Mouse (Mus musculus) embryonic facial prominence, embryonic 10.5 days (tissue): Measurements from ENCODE around the gene Rpl10a. TPM values are rescaled to one million over a fixed set of nuclear protein-coding genes. Genes with fewer than 3 reads are reported as not detected.

ENCODE experiments used
- DNase-seq: peaks from one replicate; pipeline ENCODE4 v3.0.0-alpha.2; 2017; ENCODE audit warnings: low spot score
- H3K27ac ChIP-seq: fragments of 300-500 bp; sonication (generic); replicated peaks from 2 replicates; pipeline ENCODE4 v1.5.1; 2016; ENCODE audit warnings: mild to moderate bottlenecking
- H3K27me3 ChIP-seq: fragments of 300-500 bp; sonication (generic); replicated peaks from 2 replicates; pipeline ENCODE4 v1.6.1; 2016; ENCODE audit warnings: low read depth, mild to moderate bottlenecking; ENCODE audit not compliant: poor library complexity, severe bottlenecking
- H3K36me3 ChIP-seq: fragments of 300-500 bp; sonication (generic); replicated peaks from 2 replicates; pipeline ENCODE4 v1.6.1; 2016; ENCODE audit warnings: mild to moderate bottlenecking, moderate library complexity
- H3K4me1 ChIP-seq: fragments of 300-500 bp; sonication (generic); 2 replicates; pipeline ENCODE4 v1.6.1; 2016
- H3K4me3 ChIP-seq: fragments of 300-500 bp; sonication (generic); 2 replicates; pipeline ENCODE4 v1.5.1; 2016; ENCODE audit warnings: mild to moderate bottlenecking, moderate library complexity
- H3K9me3 ChIP-seq: fragments of 300-500 bp; sonication (generic); 2 replicates; pipeline ENCODE4 v1.6.1; 2016; ENCODE audit warnings: mild to moderate bottlenecking
- WGBS: fragments of 180-500 bp; shearing (Covaris S2); methylation state at CpG from one replicate; pipeline ENCODE4 v1.1.7; 2016; 5-methylcytosine and 5-hydroxymethylcytosine counted together
- polyA plus RNA-seq: library from polyadenylated mRNA; unstranded; fragments of >200 nt; fragmentation: Nextera tagmentation; extraction: Ambion mirVana; gene quantifications from 2 replicates; pipeline ENCODE4 v1.2.1, GENCODE M21; 2016

Gene Rpl10a
- polyA plus RNA-seq, 1 experiment from 2014 or later, result 546 TPM

DNA sequence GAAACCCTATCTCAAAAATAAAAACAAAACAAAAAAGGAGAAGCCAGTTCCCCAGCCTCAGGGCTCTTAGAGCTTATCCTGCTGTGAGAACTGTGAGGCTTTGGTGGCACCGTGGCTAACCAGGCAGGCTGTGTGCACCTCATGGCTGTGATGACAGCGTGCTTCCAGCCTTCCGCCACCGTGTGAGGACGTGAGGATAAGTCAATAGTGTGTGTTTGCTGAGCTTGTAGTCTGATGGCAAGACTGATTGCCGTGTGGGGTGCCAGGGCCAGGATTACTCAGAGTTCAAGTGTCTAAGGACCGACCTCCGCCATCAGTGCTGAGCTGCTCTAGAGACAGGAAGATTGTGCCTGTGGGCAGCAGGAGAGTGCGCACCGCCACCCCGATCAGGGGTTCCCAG is 37.6 kb upstream of the Rpl10a start:
- peaks cover 49% of the 10 kb centered on the region for H3K4me1 ChIP-seq
- H3K36me3 ChIP-seq, result peaks cover 13% of the 10 kb centered on the region
- H3K4me3 ChIP-seq, result no peak overlapping the region
- WGBS, result 85% methylated on average over 11 of the region's 11 CpGs
- H3K27ac ChIP-seq, result no peak overlapping the region
- H3K27me3 ChIP-seq, result no peaks in the 10 kb centered on the region
- no peaks in the 10 kb centered on the region for H3K9me3 ChIP-seq
- no peak for DNase-seq

DNA sequence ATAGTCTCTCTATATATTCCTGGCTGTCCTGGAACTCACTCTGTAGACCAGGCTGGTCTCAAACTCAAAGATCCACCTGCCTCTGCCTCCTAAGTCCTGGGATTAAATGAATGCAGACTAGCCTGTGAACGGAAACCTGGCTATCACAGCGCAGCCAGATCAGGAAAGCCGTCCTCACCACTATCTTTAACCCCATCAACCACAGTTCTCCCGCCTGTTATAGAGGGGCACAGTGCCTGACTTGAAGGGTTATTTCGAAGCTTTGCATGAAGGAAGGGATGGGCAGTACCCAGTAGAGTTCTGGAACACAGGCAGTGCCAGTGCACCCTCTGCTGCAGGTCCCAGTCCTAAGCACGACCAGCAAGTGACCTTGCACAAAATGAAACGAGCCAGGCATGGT is 36.9 kb upstream of the Rpl10a start:
- H3K9me3 ChIP-seq, result no peaks in the 10 kb centered on the region
- H3K36me3 ChIP-seq, result peaks cover 13% of the 10 kb centered on the region
- no peaks in the 10 kb centered on the region for H3K27me3 ChIP-seq
- no peak overlapping the region for H3K27ac ChIP-seq
- H3K4me3 ChIP-seq, result no peak overlapping the region
- WGBS, result 90% methylated on average over 7 of the region's 7 CpGs
- no peak for DNase-seq
- peaks cover 43% of the 10 kb centered on the region for H3K4me1 ChIP-seq

DNA sequence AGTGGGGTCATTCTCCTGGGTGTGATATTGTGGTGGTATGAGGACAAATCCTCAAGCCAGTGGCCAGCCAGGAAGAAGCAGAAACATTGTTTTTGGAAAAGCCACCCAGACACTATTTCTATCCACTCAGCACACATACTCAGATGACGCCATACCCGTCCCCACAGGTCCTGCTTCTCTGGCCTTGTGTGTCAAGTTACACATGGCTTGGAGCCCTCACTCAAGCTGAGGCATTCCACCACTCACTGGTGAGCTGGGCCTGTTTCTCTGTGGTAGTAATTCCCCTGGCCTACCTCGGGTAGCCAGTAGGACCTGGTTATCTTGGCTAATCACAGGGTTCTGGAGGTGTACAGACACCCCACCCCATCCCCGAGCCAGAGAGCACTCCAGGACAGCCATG is 34.6 kb upstream of the Rpl10a start:
- no peaks in the 10 kb centered on the region for H3K9me3 ChIP-seq
- H3K27ac ChIP-seq, result peak overlapping the region; percentile 66

DNA sequence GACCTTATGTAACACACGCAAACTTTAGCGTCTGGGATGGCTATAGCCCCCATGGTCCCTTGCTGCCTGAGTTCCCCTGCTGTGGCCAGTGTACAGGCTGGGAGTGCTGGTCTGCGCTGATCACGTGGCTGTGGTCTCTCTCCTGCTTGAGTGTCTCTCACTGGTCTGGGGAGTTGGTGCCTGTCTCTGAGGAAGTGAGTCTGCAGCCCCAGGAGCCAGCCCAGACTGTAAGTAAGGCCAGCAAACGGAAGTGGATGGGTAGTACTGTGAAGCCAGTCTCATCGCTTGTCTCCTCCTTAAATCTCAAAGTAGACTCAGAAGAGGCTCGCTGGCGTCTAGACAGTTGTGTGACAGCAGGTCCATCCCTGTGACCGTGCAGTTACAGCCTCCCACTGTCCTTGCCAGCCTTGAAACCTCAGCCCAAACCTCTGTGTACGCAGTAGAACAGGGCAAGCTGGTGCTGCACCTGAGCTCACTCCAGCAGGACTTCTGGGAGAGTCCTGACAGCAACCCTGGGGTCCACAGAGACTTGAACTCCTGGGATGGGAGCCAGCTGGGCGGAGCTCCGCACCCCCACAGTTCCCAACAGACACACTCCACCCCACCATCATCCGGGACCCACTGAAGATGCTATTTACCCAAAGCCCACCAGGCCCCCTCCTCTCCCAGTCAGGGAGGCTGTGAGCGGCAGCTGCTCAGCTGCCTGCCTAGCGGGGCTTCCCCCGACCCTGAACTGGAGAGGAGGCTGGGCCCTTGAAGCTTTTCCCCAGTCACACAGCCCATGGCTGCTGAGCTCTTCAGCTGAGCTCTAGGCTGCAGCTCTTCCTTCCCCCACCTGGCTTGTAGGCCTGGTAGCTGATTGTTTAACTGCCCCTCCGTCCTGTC is 33.6 kb upstream of the Rpl10a start:
- peaks cover 35% of the 10 kb centered on the region for H3K36me3 ChIP-seq
- WGBS, result 74% methylated on average over 17 of the region's 17 CpGs
- H3K4me3 ChIP-seq, result no peak overlapping the region
- H3K27ac ChIP-seq, result peak overlapping the region; percentile 66
- DNase-seq, result no peak
- H3K27me3 ChIP-seq, result no peaks in the 10 kb centered on the region
- no peaks in the 10 kb centered on the region for H3K9me3 ChIP-seq
- H3K4me1 ChIP-seq, result peaks cover 40% of the 10 kb centered on the region

More for the DNA sequence above, 34.6 kb upstream of the Rpl10a start:
- peaks cover 27% of the 10 kb centered on the region for H3K36me3 ChIP-seq
- H3K4me3 ChIP-seq, result no peak overlapping the region
- no peak for DNase-seq
- peaks cover 31% of the 10 kb centered on the region for H3K4me1 ChIP-seq
- WGBS, result 58% methylated on average over 4 of the region's 4 CpGs
- no peaks in the 10 kb centered on the region for H3K27me3 ChIP-seq

DNA sequence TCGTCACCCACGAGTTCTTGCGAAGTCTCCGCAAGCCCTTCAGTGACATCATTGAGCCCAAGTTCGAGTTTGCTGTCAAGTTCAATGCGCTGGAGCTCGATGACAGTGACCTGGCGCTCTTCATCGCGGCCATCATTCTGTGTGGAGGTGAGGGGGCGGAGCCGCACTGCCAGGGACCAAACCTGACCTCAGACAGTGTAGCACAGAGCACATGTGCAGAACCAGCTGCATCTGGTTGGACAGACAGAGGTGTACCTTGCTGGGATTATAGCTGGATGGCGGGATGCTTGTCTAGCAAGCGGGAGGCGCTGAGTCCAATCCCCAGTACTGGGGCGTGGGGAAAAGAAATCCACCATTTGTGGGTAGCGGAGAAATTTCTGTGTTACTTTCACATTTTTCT is 29.4 kb upstream of the Rpl10a start:
- peak overlapping the region; percentile 81; the same call in 1 of the 2 replicates for H3K27ac ChIP-seq
- peaks cover 26% of the 10 kb centered on the region for H3K36me3 ChIP-seq
- WGBS, result 94% methylated on average over 17 of the region's 17 CpGs
- peaks cover 52% of the 10 kb centered on the region for H3K4me1 ChIP-seq
- H3K9me3 ChIP-seq, result no peaks in the 10 kb centered on the region
- H3K27me3 ChIP-seq, result no peaks in the 10 kb centered on the region
- no peak overlapping the region for H3K4me3 ChIP-seq
- DNase-seq, result no peak

DNA sequence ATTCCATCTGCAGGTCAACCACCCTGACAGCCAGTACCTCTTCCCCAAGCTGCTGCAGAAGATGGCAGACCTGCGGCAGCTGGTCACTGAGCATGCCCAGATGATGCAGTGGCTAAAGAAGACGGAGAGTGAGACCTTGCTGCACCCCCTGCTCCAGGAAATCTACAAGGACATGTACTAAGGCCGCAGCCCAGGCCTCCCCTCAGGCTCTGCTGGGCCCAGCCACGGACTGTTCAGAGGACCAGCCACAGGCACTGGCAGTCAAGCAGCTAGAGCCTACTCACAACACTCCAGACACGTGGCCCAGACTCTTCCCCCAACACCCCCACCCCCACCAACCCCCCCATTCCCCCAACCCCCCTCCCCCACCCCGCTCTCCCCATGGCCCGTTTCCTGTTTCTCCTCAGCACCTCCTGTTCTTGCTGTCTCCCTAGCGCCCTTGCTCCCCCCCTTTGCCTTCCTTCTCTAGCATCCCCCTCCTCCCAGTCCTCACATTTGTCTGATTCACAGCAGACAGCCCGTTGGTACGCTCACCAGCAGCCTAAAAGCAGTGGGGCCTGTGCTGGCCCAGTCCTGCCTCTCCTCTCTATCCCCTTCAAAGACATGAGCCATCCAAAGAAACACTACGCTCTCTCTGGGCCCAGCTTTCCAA is 28.5 kb upstream of the Rpl10a start:
- Histone ChIP-seq H3K4me3 (peak overlapping the region; percentile 27; the same call in 1 of the 2 replicates), H3K36me3 (peaks cover 26% of the 10 kb centered on the region), H3K4me1 (peaks cover 52% of the 10 kb centered on the region), H3K27me3 (no peaks in the 10 kb centered on the region), H3K27ac (peak overlapping the region; percentile 81), H3K9me3 (no peaks in the 10 kb centered on the region)
- peak; percentile 46 for DNase-seq
- WGBS, result 37% methylated on average over 11 of the region's 11 CpGs

DNA sequence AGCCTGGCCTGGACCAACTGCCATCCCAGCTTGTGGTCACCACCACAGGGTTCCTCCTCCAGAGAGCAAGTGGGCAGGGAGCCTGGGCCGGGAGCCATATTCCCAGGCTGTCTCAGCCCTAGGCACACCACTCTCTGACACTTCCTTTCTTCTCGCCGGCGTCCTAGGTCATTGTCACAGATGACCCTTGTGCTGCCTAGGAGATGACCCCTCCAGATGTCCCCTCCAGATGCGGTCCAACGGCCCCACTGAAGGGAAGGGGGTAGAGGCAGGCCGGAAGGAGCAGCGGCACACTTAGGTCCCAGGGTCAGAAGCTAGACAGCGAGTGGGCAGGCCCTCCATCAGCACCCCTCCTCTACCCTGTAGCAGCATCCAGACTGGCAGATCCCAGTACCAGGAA is 27.9 kb upstream of the Rpl10a start:
- Histone ChIP-seq H3K27ac (peak overlapping the region; percentile 81), H3K36me3 (peaks cover 26% of the 10 kb centered on the region), H3K9me3 (no peaks in the 10 kb centered on the region), H3K4me1 (peaks cover 52% of the 10 kb centered on the region), H3K27me3 (no peaks in the 10 kb centered on the region), H3K4me3 (peak overlapping the region; percentile 27; the same call in 1 of the 2 replicates)
- WGBS, result 28% methylated on average over 9 of the region's 9 CpGs
- DNase-seq, result no peak

- no peak overlapping the region for H3K4me3 ChIP-seq
- WGBS, result 73% methylated on average over 3 of the region's 3 CpGs
These were observed 27.4 kb upstream of the Rpl10a start for GRCm38 (mm10) chr17:28300850-28301249.

DNA sequence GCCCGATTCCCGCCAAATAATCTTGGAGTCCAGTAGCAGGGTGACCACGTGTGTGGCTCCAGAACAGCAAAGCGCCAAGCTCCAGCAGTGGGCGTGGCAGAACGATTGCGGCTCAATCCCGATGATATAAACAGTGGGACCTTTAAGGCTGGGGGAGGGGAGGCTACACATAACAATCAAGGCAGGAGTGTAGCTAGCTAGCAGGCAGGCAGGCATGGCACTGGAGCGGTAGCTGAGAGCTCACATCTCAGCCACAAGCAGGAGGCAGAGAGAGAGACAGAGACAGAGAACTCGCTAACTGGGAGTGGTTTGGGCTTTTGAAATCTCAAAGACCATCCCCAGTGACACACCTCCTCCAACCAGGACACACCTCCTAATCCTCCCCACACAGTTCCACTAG is 23.1 kb upstream of the Rpl10a start:
- Histone ChIP-seq H3K4me3 (no peak overlapping the region), H3K27ac (no peak overlapping the region), H3K4me1 (peaks cover 43% of the 10 kb centered on the region), H3K9me3 (no peaks in the 10 kb centered on the region), H3K27me3 (no peaks in the 10 kb centered on the region), H3K36me3 (0 out of 2 replicates have a peak, but pooled peaks cover 3% of the 10 kb centered on the region)
- 61% methylated on average over 10 of the region's 10 CpGs for WGBS
- DNase-seq, result no peak

More at GRCm38 (mm10) chr17:28300850-28301249, 27.4 kb upstream of the Rpl10a start:
- Histone ChIP-seq H3K27me3 (no peaks in the 10 kb centered on the region), H3K36me3 (peaks cover 26% of the 10 kb centered on the region), H3K27ac (peak overlapping the region; percentile 81), H3K9me3 (no peaks in the 10 kb centered on the region), H3K4me1 (peaks cover 48% of the 10 kb centered on the region)
- DNase-seq, result no peak

- WGBS, result 18% methylated on average over 18 of the region's 18 CpGs
- Histone ChIP-seq H3K4me1 (peaks cover 35% of the 10 kb centered on the region), H3K4me3 (0 out of 2 replicates have a peak overlapping the region, but pooled peaks have one; percentile 12), H3K27me3 (no peaks in the 10 kb centered on the region), H3K36me3 (no peaks in the 10 kb centered on the region), H3K27ac (peak overlapping the region; percentile 64), H3K9me3 (no peaks in the 10 kb centered on the region)
- peak; percentile 89 for DNase-seq
These were observed 19.7 kb upstream of the Rpl10a start for GRCm38 (mm10) chr17:28308297-28309195.

DNA sequence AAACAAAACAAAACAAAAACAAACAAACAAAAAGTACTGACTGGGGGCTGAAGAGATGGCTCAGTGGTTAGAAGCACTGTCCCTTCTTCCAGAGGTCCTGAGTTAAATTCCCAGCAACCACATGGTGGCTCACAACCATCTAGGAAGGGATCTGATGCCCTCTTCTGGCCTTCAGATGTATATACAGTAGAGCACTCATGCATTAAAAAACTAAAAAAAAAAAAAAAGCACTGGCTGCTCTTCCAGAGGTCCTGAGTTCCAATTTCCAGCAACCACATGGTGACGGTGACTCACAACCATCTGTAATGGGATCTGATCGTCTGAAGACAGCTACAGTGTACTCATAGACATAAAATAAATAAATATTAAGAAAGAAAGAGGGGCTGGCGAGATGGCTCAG is 17.4 kb upstream of the Rpl10a start:
- 88% methylated on average over 3 of the region's 3 CpGs for WGBS
- H3K27ac ChIP-seq, result no peak overlapping the region
- peaks cover 5% of the 10 kb centered on the region for H3K36me3 ChIP-seq
- H3K9me3 ChIP-seq, result no peaks in the 10 kb centered on the region
- no peak overlapping the region for H3K4me3 ChIP-seq
- no peaks in the 10 kb centered on the region for H3K27me3 ChIP-seq
- H3K4me1 ChIP-seq, result peaks cover 40% of the 10 kb centered on the region
- DNase-seq, result no peak
